10 mouse cellular contexts compared by ENCODE assay signal in genomic region chr10:80827870-80828420, GRCm38 (mm10). TPM values are rescaled to one million over a fixed set of nuclear protein-coding genes. Genes with fewer than 3 reads are reported as not detected.
DNase-seq lines count a peak whose midpoint lies in the region; ATAC-seq and TF ChIP-seq lines count a peak whose summit lies in the region.
"Had no signal": no experiment of that assay in that cellular context is flagged by ENCODE, and none has a peak within 500 bp of the region (broad histone marks: within the 10 kb centered on the region; RNA-seq: fewer than 3 reads in every experiment).

No protein-coding gene starts in this region.

- peak overlapping the region; percentile 86 for H3K4me3 ChIP-seq in erythroblast, embryonic 14.5 days (replicated peaks)
- peak overlapping the region; percentile 92 for H3K4me3 ChIP-seq in C2C12 (ENCODE audit: insufficient read depth, poor library complexity, severe bottlenecking)
- peak overlapping the region; percentile 93 for H3K4me3 ChIP-seq in forebrain, embryonic 15.5 days
- peak overlapping the region; percentile 93 to 96 for H3K4me3 ChIP-seq in liver, embryonic 14.5 days (ENCODE audit: insufficient read depth in 1 of 2, low read depth in 2 of 2, low read length in 2 of 2)

- no peak for TF ChIP-seq EP300 in liver, embryonic 14.5 days (IDR thresholded peaks at IDR 0.05; ENCODE audit: low read depth)

- H3K27me3 ChIP-seq in erythroblast, embryonic 14.5 days (ENCODE audit: control insufficient read depth) = peaks cover 5% of the 10 kb centered on the region
- no peaks in the 10 kb centered on the region for H3K27me3 ChIP-seq in C2C12 (ENCODE audit: control insufficient read depth, insufficient read depth, insufficient read length)
- no peaks in the 10 kb centered on the region for H3K27me3 ChIP-seq in forebrain, embryonic 15.5 days
- no peaks in the 10 kb centered on the region; the same call in 1 of the 2 replicates for H3K27me3 ChIP-seq in liver, embryonic 14.5 days (ENCODE audit: control insufficient read depth, insufficient read depth, low read length)

- H3K4me2 ChIP-seq in forebrain, embryonic 15.5 days (replicated peaks) = peak overlapping the region; percentile 98
- H3K4me2 ChIP-seq in liver, embryonic 14.5 days (ENCODE audit: low read depth) = peak overlapping the region; percentile 99

- peaks cover 40% of the 10 kb centered on the region for H3K79me2 ChIP-seq in C2C12 (ENCODE audit: control insufficient read depth, insufficient read depth)

- no peak overlapping the region for H3K27ac ChIP-seq in forebrain, embryonic 15.5 days (replicated peaks)
- peak overlapping the region; percentile 30 for H3K27ac ChIP-seq in liver, embryonic 14.5 days

- peaks cover 47% of the 10 kb centered on the region for H3K36me3 ChIP-seq in erythroblast, embryonic 14.5 days (ENCODE audit: control insufficient read depth)
- peaks cover 26% of the 10 kb centered on the region for H3K36me3 ChIP-seq in C2C12 (ENCODE audit: control insufficient read depth, insufficient read depth)
- peaks cover 18% of the 10 kb centered on the region for H3K36me3 ChIP-seq in forebrain, embryonic 15.5 days
- H3K36me3 ChIP-seq in liver, embryonic 14.5 days (replicated peaks; ENCODE audit: control insufficient read depth, insufficient read depth, low read depth) = peaks cover 30% of the 10 kb centered on the region

- H3ac ChIP-seq in C2C12 (ENCODE audit: control insufficient read depth, insufficient read length, low read depth) = peak overlapping the region; percentile 99

- no peak for DNase-seq in liver, embryonic 14.5 days (ENCODE audit: low read depth in 3 of 3, low spot score in 3 of 3)
- DNase-seq in c-Kit-positive CD71-positive TER-119-positive erythroid progenitor cells, embryonic 14.5 days (ENCODE audit: low spot score) = no peak
- no peak for DNase-seq in adrenal gland, postnatal 25 days
- no peak for DNase-seq in spleen, postnatal 10 days (ENCODE audit: low spot score in 2 of 2)
- DNase-seq: B cell, adult 2 months; cerebellum, adult 11 months had no signal

- TF ChIP-seq CTCF in C2C12 (IDR thresholded peaks at IDR 0.05; ENCODE audit: control insufficient read depth, insufficient read depth, insufficient read length) = no peak
- no peak for TF ChIP-seq CTCF in liver, embryonic 14.5 days (IDR thresholded peaks at IDR 0.05; ENCODE audit: low read depth)

- 79% methylated on average over 10 of the region's 10 CpGs for WGBS in forebrain, embryonic 15.5 days
- WGBS in liver, embryonic 14.5 days (ENCODE audit: insufficient replicate concordance) = 69% methylated on average over 10 of the region's 10 CpGs

- H3K9me3 ChIP-seq in erythroblast, embryonic 14.5 days (ENCODE audit: control insufficient read depth, low read length) = no peaks in the 10 kb centered on the region
- H3K9me3 ChIP-seq in forebrain, embryonic 15.5 days = no peaks in the 10 kb centered on the region
- H3K9me3 ChIP-seq in liver, embryonic 14.5 days (ENCODE audit: control insufficient read depth, low read length) = no peaks in the 10 kb centered on the region

- no peak for ATAC-seq in erythroblast, adult 5-6 weeks (replicated peaks; ENCODE audit: low FRiP score, poor library complexity, severe bottlenecking)
- no peak for ATAC-seq in forebrain, embryonic 15.5 days (replicated peaks)
- ATAC-seq in liver, embryonic 14.5 days (ENCODE audit: insufficient read depth) = no peak

- peaks cover 24% of the 10 kb centered on the region for H3K79me3 ChIP-seq in C2C12 (ENCODE audit: low read depth)

- H3K4me1 ChIP-seq in erythroblast, embryonic 14.5 days (ENCODE audit: control insufficient read depth) = peaks cover 76% of the 10 kb centered on the region
- H3K4me1 ChIP-seq in forebrain, embryonic 15.5 days = peaks cover 19% of the 10 kb centered on the region
- peaks cover 45 to 46% of the 10 kb centered on the region in 2 experiments for H3K4me1 ChIP-seq in liver, embryonic 14.5 days (replicated peaks; ENCODE audit: control insufficient read depth in 2 of 2, insufficient read depth in 2 of 2, low read length in 1 of 2)

- peak overlapping the region; percentile 86 for H3K9ac ChIP-seq in forebrain, embryonic 15.5 days (replicated peaks)
- peak overlapping the region; percentile 94 for H3K9ac ChIP-seq in liver, embryonic 14.5 days (replicated peaks)

TF ChIP-seq in C2C12, 6 proteins besides CTCF, POLR2A, EP300 and RAD21:
- TF ChIP-seq FOSL1 (IDR thresholded peaks at IDR 0.05; ENCODE audit: insufficient read depth, low read length, poor library complexity, severe bottlenecking) (no peak), CEBPB (IDR thresholded peaks at IDR 0.05; ENCODE audit: low read depth) (no peak), USF1 (IDR thresholded peaks at IDR 0.05; ENCODE audit: low read depth) (no peak), MAX (IDR thresholded peaks at IDR 0.05) (no peak), MYOG (IDR thresholded peaks at IDR 0.05; ENCODE audit: control insufficient read depth, extremely low read depth, insufficient read length) (no peak), MYOD1 (IDR thresholded peaks at IDR 0.05; ENCODE audit: control insufficient read depth, insufficient read length, low read depth) (no peak)

RNA-seq across cellular contexts. Expression of gene Oaz1, which starts 1.5 kb away (rescaled TPM):
- 1,446 and 1,486 TPM in 2 replicates for polyA plus RNA-seq in erythroblast, embryonic 14.5 days (2012)
- total RNA-seq in erythroblast, adult 5-6 weeks (2015; ENCODE audit: low replicate concordance) = 1,067 and 1,159 TPM in 2 replicates
- 242 and 348 TPM in 2 replicates for total RNA-seq in erythroblast, adult 5-6 weeks (2017; ENCODE audit: low replicate concordance)
- polyA plus RNA-seq in C2C12 (2012; fragmentation: generic; extraction: Trizol) = 1,494 TPM
- 1,419 and 1,463 TPM in 2 replicates for polyA plus RNA-seq in forebrain, embryonic 15.5 days (2015; fragmentation: Nextera tagmentation; extraction: Ambion mirVana)
- 673 and 795 TPM in 2 replicates for polyA plus RNA-seq in liver, embryonic 14.5 days (2012; rRNA removed)
- 1,285 and 1,384 TPM in 2 replicates for polyA plus RNA-seq in liver, embryonic 14.5 days (2014; fragmentation: Nextera tagmentation; extraction: Ambion mirVana)
- total RNA-seq in adrenal gland, postnatal 25 days (2021) = 742 and 955 TPM in 2 replicates

RNA-seq across cellular contexts. Expression of gene Jsrp1, which starts 14.6 kb away (rescaled TPM):
- polyA plus RNA-seq in erythroblast, embryonic 14.5 days (2012) = not detected in 2 replicates
- total RNA-seq in erythroblast, adult 5-6 weeks (2015; ENCODE audit: low replicate concordance) = not detected in 2 replicates
- total RNA-seq in erythroblast, adult 5-6 weeks (2017; ENCODE audit: low replicate concordance) = not detected in 2 replicates
- polyA plus RNA-seq in C2C12 (2012; fragmentation: generic; extraction: Trizol) = 29.2 TPM
- 0.31 TPM in 1 of 2 replicates, not detected in the other for polyA plus RNA-seq in forebrain, embryonic 15.5 days (2015; fragmentation: Nextera tagmentation; extraction: Ambion mirVana)
- polyA plus RNA-seq in liver, embryonic 14.5 days (2012; rRNA removed) = 0.15 TPM in 1 of 2 replicates, not detected in the other
- polyA plus RNA-seq in liver, embryonic 14.5 days (2014; fragmentation: Nextera tagmentation; extraction: Ambion mirVana) = not detected in 2 replicates
- 6.7 and 8.7 TPM in 2 replicates for total RNA-seq in adrenal gland, postnatal 25 days (2021)

RNA-seq across cellular contexts. Expression of gene Lingo3, which starts 15.9 kb away (rescaled TPM):
- polyA plus RNA-seq in erythroblast, embryonic 14.5 days (2012) = not detected in 2 replicates
- not detected in 2 replicates for total RNA-seq in erythroblast, adult 5-6 weeks (2015; ENCODE audit: low replicate concordance)
- total RNA-seq in erythroblast, adult 5-6 weeks (2017; ENCODE audit: low replicate concordance) = not detected in 2 replicates
- polyA plus RNA-seq in C2C12 (2012; fragmentation: generic; extraction: Trizol) = 0.05 TPM
- 4.4 and 5.5 TPM in 2 replicates for polyA plus RNA-seq in forebrain, embryonic 15.5 days (2015; fragmentation: Nextera tagmentation; extraction: Ambion mirVana)
- 0.01 TPM in 1 of 2 replicates, not detected in the other for polyA plus RNA-seq in liver, embryonic 14.5 days (2012; rRNA removed)
- polyA plus RNA-seq in liver, embryonic 14.5 days (2014; fragmentation: Nextera tagmentation; extraction: Ambion mirVana) = 0.04 TPM in 1 of 2 replicates, not detected in the other
- total RNA-seq in adrenal gland, postnatal 25 days (2021) = 3.5 and 5.1 TPM in 2 replicates

RNA-seq across cellular contexts. Expression of gene Amh, which starts 22.9 kb away (rescaled TPM):
- polyA plus RNA-seq in erythroblast, embryonic 14.5 days (2012) = 0.33 and 0.43 TPM in 2 replicates
- total RNA-seq in erythroblast, adult 5-6 weeks (2015; ENCODE audit: low replicate concordance) = not detected in 2 replicates
- not detected in 2 replicates for total RNA-seq in erythroblast, adult 5-6 weeks (2017; ENCODE audit: low replicate concordance)
- 0.87 TPM for polyA plus RNA-seq in C2C12 (2012; fragmentation: generic; extraction: Trizol)
- 0.10 TPM in 2 replicates for polyA plus RNA-seq in forebrain, embryonic 15.5 days (2015; fragmentation: Nextera tagmentation; extraction: Ambion mirVana)
- 0.31 and 0.36 TPM in 2 replicates for polyA plus RNA-seq in liver, embryonic 14.5 days (2012; rRNA removed)
- polyA plus RNA-seq in liver, embryonic 14.5 days (2014; fragmentation: Nextera tagmentation; extraction: Ambion mirVana) = 0.08 TPM in 1 of 2 replicates, not detected in the other
- total RNA-seq in adrenal gland, postnatal 25 days (2021) = 0.79 and 0.90 TPM in 2 replicates

RNA-seq across cellular contexts. Expression of gene Lsm7, which starts 27.1 kb away (rescaled TPM):
- polyA plus RNA-seq in erythroblast, embryonic 14.5 days (2012) = 17.4 and 20.7 TPM in 2 replicates
- 27.8 and 33.2 TPM in 2 replicates for total RNA-seq in erythroblast, adult 5-6 weeks (2015; ENCODE audit: low replicate concordance)
- 59.8 and 67.9 TPM in 2 replicates for total RNA-seq in erythroblast, adult 5-6 weeks (2017; ENCODE audit: low replicate concordance)
- polyA plus RNA-seq in C2C12 (2012; fragmentation: generic; extraction: Trizol) = 297 TPM
- 268 and 279 TPM in 2 replicates for polyA plus RNA-seq in forebrain, embryonic 15.5 days (2015; fragmentation: Nextera tagmentation; extraction: Ambion mirVana)
- polyA plus RNA-seq in liver, embryonic 14.5 days (2012; rRNA removed) = 196 and 215 TPM in 2 replicates
- 178 and 181 TPM in 2 replicates for polyA plus RNA-seq in liver, embryonic 14.5 days (2014; fragmentation: Nextera tagmentation; extraction: Ambion mirVana)
- total RNA-seq in adrenal gland, postnatal 25 days (2021) = 42.8 and 49.8 TPM in 2 replicates

Comparison
In these comparisons a context has a peak if more than half of its experiments do, and no peak if none do; other contexts are left out.
1. RNA of gene Jsrp1, which starts 14.6 kb away (polyA plus RNA-seq): 29.2 TPM in C2C12 (single experiment); 0.31 TPM in forebrain, embryonic 15.5 days, 0.15 TPM in liver, embryonic 14.5 days and not detected in erythroblast, embryonic 14.5 days; every median in the first group is over 10 times any median in the second.
2. Peak in every context shown above with its lines, with median percentiles within 50 percentile points of each other: H3K4me3 ChIP-seq.